Mouse (Mus musculus): ENCODE measurements around the gene Gdpd1. TPM values are rescaled to one million over a fixed set of nuclear protein-coding genes. Genes with fewer than 3 reads are reported as not detected.
"Not testable (repeated sequence)": the region's sequence is repeated elsewhere in the genome, so short reads cannot be mapped to it uniquely, and the experiment has no call there.

The Gdpd1 gene
- total RNA-seq, 2 experiments from 2014 or later: 53.5 to 54.8 TPM

GRCm38 (mm10) chr11:87026096-87026875, 47.6 kb downstream of the Gdpd1 start:
- no peak for DNase-seq (ENCODE audit: low spot score in 2 of 2)

GRCm38 (mm10) chr11:87025351-87025750, 48.5 kb downstream of the Gdpd1 start:
- peak in 1 of 2 experiments; percentile 49 for DNase-seq (ENCODE audit: low spot score in 2 of 2)

- DNase-seq (ENCODE audit: low spot score in 2 of 2): not testable (repeated sequence)
These were observed 50.6 kb downstream of the Gdpd1 start for GRCm38 (mm10) chr11:87023240-87023639.

- DNase-seq (ENCODE audit: low spot score in 2 of 2): no peak
These were observed 51.1 kb downstream of the Gdpd1 start for GRCm38 (mm10) chr11:87022765-87023164.

- DNase-seq (ENCODE audit: low spot score in 2 of 2): no peak
These were observed 52.3 kb downstream of the Gdpd1 start for GRCm38 (mm10) chr11:87021551-87021950.

- DNase-seq (ENCODE audit: low spot score in 2 of 2): no peak
These were observed 53.4 kb downstream of the Gdpd1 start for GRCm38 (mm10) chr11:87020449-87020848.

GRCm38 (mm10) chr11:87019431-87019830, 54.4 kb downstream of the Gdpd1 start:
- DNase-seq (ENCODE audit: low spot score in 2 of 2): no peak

- no peak for DNase-seq (ENCODE audit: low spot score in 2 of 2)
These were observed 55.8 kb downstream of the Gdpd1 start for GRCm38 (mm10) chr11:87018081-87018480.

GRCm38 (mm10) chr11:87015691-87016090, 58.2 kb downstream of the Gdpd1 start:
- DNase-seq (ENCODE audit: low spot score in 2 of 2): no peak

- peak; percentile 58 to 78 for DNase-seq (ENCODE audit: low spot score in 2 of 2)
These were observed 63.4 kb downstream of the Gdpd1 start for GRCm38 (mm10) chr11:87010476-87010875.

GRCm38 (mm10) chr11:87007371-87007770, 66.5 kb downstream of the Gdpd1 start:
- DNase-seq (ENCODE audit: low spot score in 2 of 2): no peak

GRCm38 (mm10) chr11:87004960-87005755, 68.7 kb downstream of the Gdpd1 start:
- DNase-seq (ENCODE audit: low spot score in 2 of 2): no peak

- DNase-seq (ENCODE audit: low spot score in 2 of 2): no peak
These were observed 71.6 kb downstream of the Gdpd1 start for GRCm38 (mm10) chr11:87002078-87002829.

GRCm38 (mm10) chr11:87001217-87001616, 72.6 kb downstream of the Gdpd1 start:
- no peak for DNase-seq (ENCODE audit: low spot score in 2 of 2)

- DNase-seq (ENCODE audit: low spot score in 2 of 2): no peak
These were observed 77.6 kb downstream of the Gdpd1 start for GRCm38 (mm10) chr11:86996266-86996665.

- peak; percentile 47 to 80 for DNase-seq (ENCODE audit: low spot score in 2 of 2)
These were observed 78.1 kb downstream of the Gdpd1 start for GRCm38 (mm10) chr11:86995625-86996221.

GRCm38 (mm10) chr11:86994791-86995624, 78.9 kb downstream of the Gdpd1 start:
- DNase-seq (ENCODE audit: low spot score in 2 of 2): no peak

GRCm38 (mm10) chr11:86994330-86994729, 79.5 kb downstream of the Gdpd1 start:
- DNase-seq (ENCODE audit: low spot score in 2 of 2): no peak

GRCm38 (mm10) chr11:86993041-86994037, 80.5 kb downstream of the Gdpd1 start, which contains the start of gene Ypel2:
Gene Ypel2, minus strand, starts transcription at chr11:86993707.
- DNase-seq (ENCODE audit: low spot score in 2 of 2): peak; percentile 96 to 99

Measured in layer of hippocampus, postnatal 14 days (tissue).